Mouse (Mus musculus) myocyte (in vitro differentiated cells): ENCODE measurements around the gene Parp8. TPM values are rescaled to one million over a fixed set of nuclear protein-coding genes. Genes with fewer than 3 reads are reported as not detected.
"Not testable (repeated sequence)": the region's sequence is repeated elsewhere in the genome, so short reads cannot be mapped to it uniquely, and the experiment has no call there.

Experiments
- H3K27me3 ChIP-seq: one replicate; pipeline ENCODE4 v1.6.1; 2011; ENCODE audit not compliant: control insufficient read depth, insufficient read depth, insufficient read length
- H3K36me3 ChIP-seq: one replicate; pipeline ENCODE4 v1.6.1; 2011; ENCODE audit not compliant: control insufficient read depth, insufficient read depth
- H3K4me2 ChIP-seq: one replicate; pipeline ENCODE4 v1.6.1; 2011; ENCODE audit warnings: low read depth, control low read depth
- H3K4me3 ChIP-seq: one replicate; pipeline ENCODE4 v1.5.1; 2011; ENCODE audit warnings: mild to moderate bottlenecking, control low read depth, moderate library complexity
- H3K79me2 ChIP-seq: one replicate; pipeline ENCODE4 v1.6.1; 2011; ENCODE audit not compliant: control insufficient read depth, insufficient read depth
- H3ac ChIP-seq: one replicate; pipeline ENCODE4 v1.6.1; 2011; ENCODE audit not compliant: control insufficient read depth, insufficient read length
- CEBPB ChIP-seq: IDR thresholded peaks from 2 replicates; pipeline ENCODE4 v1.6.1; 2011; ENCODE audit warnings: mild to moderate bottlenecking, moderate library complexity; ENCODE audit not compliant: poor library complexity, insufficient read depth, severe bottlenecking
- E2F4 ChIP-seq: IDR thresholded peaks from one replicate; pipeline ENCODE4 v1.6.1; 2011; ENCODE audit warnings: mild to moderate bottlenecking, control low read depth, moderate library complexity; ENCODE audit not compliant: insufficient read depth
- MAX ChIP-seq: IDR thresholded peaks from one replicate; pipeline ENCODE4 v1.6.1; 2011; ENCODE audit warnings: low read depth, mild to moderate bottlenecking, control low read depth
- MYOD1 ChIP-seq, 3 experiments: IDR thresholded peaks; one replicate each; pipeline ENCODE4 v1.6.1; 2011; ENCODE audit warnings: control low read depth in 2 of 3, low read depth in 2 of 3, mild to moderate bottlenecking in 2 of 3, moderate library complexity in 1 of 3; ENCODE audit not compliant: insufficient read length in 2 of 3, control insufficient read depth in 1 of 3
- MYOG ChIP-seq, 3 experiments: IDR thresholded peaks; one replicate each; pipeline ENCODE4 v1.6.1; 2011; ENCODE audit warnings: control low read depth in 2 of 3, low read depth in 2 of 3, mild to moderate bottlenecking in 2 of 3; ENCODE audit not compliant: insufficient read length in 2 of 3, control insufficient read depth in 1 of 3, insufficient read depth in 1 of 3
- POLR2A ChIP-seq: IDR thresholded peaks from one replicate; pipeline ENCODE4 v1.6.1; 2011; ENCODE audit warnings: low read depth, mild to moderate bottlenecking, control low read depth, moderate library complexity; ENCODE audit not compliant: insufficient read length
- POLR2AphosphoS2 ChIP-seq: IDR thresholded peaks from one replicate; pipeline ENCODE4 v1.6.1; 2011; ENCODE audit warnings: low read depth, control low read depth; ENCODE audit not compliant: insufficient read length
- REST ChIP-seq: IDR thresholded peaks from one replicate; pipeline ENCODE4 v1.6.1; 2011; ENCODE audit warnings: mild to moderate bottlenecking, control low read depth, moderate library complexity; ENCODE audit not compliant: insufficient read depth, insufficient read length
- SRF ChIP-seq: IDR thresholded peaks from one replicate; pipeline ENCODE4 v1.6.1; 2011; ENCODE audit warnings: low read depth; ENCODE audit not compliant: control insufficient read depth, insufficient read length
- TCF12 ChIP-seq: IDR thresholded peaks from one replicate; pipeline ENCODE4 v1.6.1; 2011; ENCODE audit warnings: mild to moderate bottlenecking, control low read depth; ENCODE audit not compliant: poor library complexity, insufficient read depth, severe bottlenecking
- TCF3 ChIP-seq: IDR thresholded peaks from one replicate; pipeline ENCODE4 v1.6.1; 2011; ENCODE audit warnings: low read depth, control low read depth; ENCODE audit not compliant: insufficient read length
- USF1 ChIP-seq: IDR thresholded peaks from one replicate; pipeline ENCODE4 v1.6.1; 2011; ENCODE audit warnings: low read depth, mild to moderate bottlenecking, control low read depth, moderate library complexity
- polyA plus RNA-seq: library from polyadenylated mRNA; unstranded; fragments of >200 nt; fragmentation: generic; extraction: Trizol; gene quantifications from one replicate; pipeline ENCODE4 v1.2.1, GENCODE M21; 2012; ENCODE audit warnings: missing spikeins

Parp8 gene
- polyA plus RNA-seq, 1 experiment = 6.1 TPM

- H3K4me2 ChIP-seq = no peak overlapping the region
- H3K4me3 ChIP-seq = no peak overlapping the region
- H3K27me3 ChIP-seq = no peaks in the 10 kb centered on the region
- H3K36me3 ChIP-seq = no peaks in the 10 kb centered on the region
- H3ac ChIP-seq = no peak overlapping the region
- TF ChIP-seq MYOD1 (IDR thresholded peaks at IDR 0.05; ENCODE audit: control insufficient read depth in 1 of 3, insufficient read length in 2 of 3, low read depth in 2 of 3) (no peak), CEBPB (no peak), E2F4 (no peak), MYOG (IDR thresholded peaks at IDR 0.05; ENCODE audit: control insufficient read depth in 1 of 3, insufficient read depth in 1 of 3, insufficient read length in 2 of 3, low read depth in 2 of 3) (no peak), POLR2A (no peak), TCF3 (no peak), TCF12 (no peak), POLR2AphosphoS2 (no peak), REST (no peak)
- H3K79me2 ChIP-seq = peaks cover 13% of the 10 kb centered on the region
These were observed 77.6 kb downstream of the Parp8 start for GRCm38 (mm10) chr13:116947611-116948298.

GRCm38 (mm10) chr13:116946566-116946965 is 78.8 kb downstream of the Parp8 start:
- Histone ChIP-seq H3K79me2 (peaks cover 13% of the 10 kb centered on the region), H3K4me3 (no peak overlapping the region), H3K4me2 (no peak overlapping the region), H3ac (no peak overlapping the region), H3K36me3 (no peaks in the 10 kb centered on the region), H3K27me3 (no peaks in the 10 kb centered on the region)
- TF ChIP-seq USF1 (no peak), REST (no peak), MAX (no peak), POLR2A (no peak), CEBPB (no peak)

GRCm38 (mm10) chr13:116941280-116942015 is 83.9 kb downstream of the Parp8 start:
- H3K79me2 ChIP-seq = peaks cover 10% of the 10 kb centered on the region
- H3K4me2 ChIP-seq = no peak overlapping the region
- no peak overlapping the region for H3ac ChIP-seq
- TF ChIP-seq POLR2A = no peak
- TF ChIP-seq TCF12 = no peak
- TF ChIP-seq E2F4 = no peak
- TF ChIP-seq POLR2AphosphoS2 = no peak
- no peak for TF ChIP-seq MAX
- TF ChIP-seq REST = no peak
- no peak for TF ChIP-seq CEBPB
- TF ChIP-seq USF1 = no peak
- no peak for TF ChIP-seq TCF3
- no peak for TF ChIP-seq MYOG (IDR thresholded peaks at IDR 0.05; ENCODE audit: control insufficient read depth in 1 of 3, insufficient read depth in 1 of 3, insufficient read length in 2 of 3, low read depth in 2 of 3)
- no peak for TF ChIP-seq MYOD1 (IDR thresholded peaks at IDR 0.05; ENCODE audit: control insufficient read depth in 1 of 3, insufficient read length in 2 of 3, low read depth in 2 of 3)
- TF ChIP-seq SRF = no peak
- no peak overlapping the region for H3K4me3 ChIP-seq
- no peaks in the 10 kb centered on the region for H3K27me3 ChIP-seq
- H3K36me3 ChIP-seq = no peaks in the 10 kb centered on the region

DNA sequence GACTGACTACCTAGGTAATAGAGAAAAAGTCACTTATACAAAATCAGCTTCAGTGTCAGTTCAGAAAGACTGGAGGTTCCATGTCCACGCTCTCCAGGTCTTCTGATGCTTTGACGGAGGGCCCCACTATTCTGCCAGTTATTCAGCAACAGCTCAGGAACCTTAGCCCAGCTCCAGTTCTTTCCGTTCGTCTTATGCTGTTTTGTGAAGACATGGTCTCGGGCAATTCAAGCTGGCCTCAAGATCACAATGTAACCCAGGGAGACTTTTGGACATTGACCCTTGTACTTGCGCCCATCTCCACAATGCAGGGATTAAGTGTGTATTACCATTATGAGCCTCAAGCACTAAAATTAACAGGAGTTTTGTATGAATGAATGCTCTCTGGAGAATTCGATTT is 84.6 kb downstream of the Parp8 start:
- no peaks in the 10 kb centered on the region for H3K27me3 ChIP-seq
- no peak for TF ChIP-seq SRF
- no peak for TF ChIP-seq TCF12
- TF ChIP-seq MYOG (IDR thresholded peaks at IDR 0.05; ENCODE audit: control insufficient read depth in 1 of 3, insufficient read depth in 1 of 3, insufficient read length in 2 of 3, low read depth in 2 of 3) = no peak
- TF ChIP-seq USF1 = no peak
- TF ChIP-seq REST = no peak
- TF ChIP-seq POLR2AphosphoS2 = no peak
- TF ChIP-seq CEBPB = no peak
- TF ChIP-seq E2F4 = no peak
- TF ChIP-seq POLR2A = no peak
- TF ChIP-seq MAX = no peak
- TF ChIP-seq MYOD1 (IDR thresholded peaks at IDR 0.05; ENCODE audit: control insufficient read depth in 1 of 3, insufficient read length in 2 of 3, low read depth in 2 of 3) = no peak
- no peak for TF ChIP-seq TCF3
- H3K4me2 ChIP-seq = no peak overlapping the region
- no peak overlapping the region for H3K4me3 ChIP-seq
- no peaks in the 10 kb centered on the region for H3K36me3 ChIP-seq
- no peak overlapping the region for H3ac ChIP-seq
- H3K79me2 ChIP-seq = peaks cover 16% of the 10 kb centered on the region

DNA sequence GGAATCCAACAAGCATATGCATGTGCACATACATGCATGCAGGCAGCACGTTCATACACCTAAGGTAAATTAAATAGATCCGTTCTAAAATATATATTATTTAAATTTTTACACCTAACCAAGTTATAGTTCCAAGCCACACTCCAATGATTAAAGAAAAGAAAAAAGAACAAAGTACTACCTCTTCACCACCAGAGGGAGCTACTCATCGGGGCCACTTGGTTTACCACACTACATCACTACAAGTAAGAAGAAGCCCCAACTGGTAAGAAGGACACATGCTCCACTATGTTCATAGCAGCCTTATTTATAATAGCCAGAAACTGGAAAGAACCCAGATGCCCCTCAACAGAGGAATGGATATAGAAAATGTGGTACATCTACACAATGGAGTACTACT is 88.3 kb downstream of the Parp8 start:
- H3K27me3 ChIP-seq, H3K4me3 ChIP-seq, H3ac ChIP-seq, H3K4me2 ChIP-seq, H3K36me3 ChIP-seq: not testable (repeated sequence)
- H3K79me2 ChIP-seq = peaks cover 14% of the 10 kb centered on the region
